Mouse (Mus musculus): ENCODE results near the gene Tmem56. TPM values are rescaled to one million over a fixed set of nuclear protein-coding genes. Genes with fewer than 3 reads are reported as not detected.

Gene Tmem56
- polyA plus RNA-seq, 1 experiment from 2014 or later = 1.4 TPM

- ATAC-seq (ENCODE audit: low read depth) = no peak
- no peaks in the 10 kb centered on the region for H3K27me3 ChIP-seq
- WGBS = 91% methylated on average over 16 of the region's 16 CpGs
- H3K9me3 ChIP-seq = no peaks in the 10 kb centered on the region
- no peaks in the 10 kb centered on the region for H3K36me3 ChIP-seq
- no peak overlapping the region for H3K9ac ChIP-seq
- H3K4me3 ChIP-seq = no peak overlapping the region
- H3K4me2 ChIP-seq = no peak overlapping the region
- peaks cover 33% of the 10 kb centered on the region for H3K4me1 ChIP-seq (replicated peaks)
- no peak overlapping the region for H3K27ac ChIP-seq (replicated peaks)
Measured at GRCm38 (mm10) chr3:121158901-121159351, 124.0 kb downstream of the Tmem56 start.

GRCm38 (mm10) chr3:121157546-121158330, 125.2 kb downstream of the Tmem56 start:
- no peak overlapping the region for H3K9ac ChIP-seq
- no peaks in the 10 kb centered on the region for H3K27me3 ChIP-seq
- no peak overlapping the region for H3K4me2 ChIP-seq
- no peaks in the 10 kb centered on the region for H3K36me3 ChIP-seq
- H3K27ac ChIP-seq (replicated peaks) = no peak overlapping the region
- H3K4me1 ChIP-seq (replicated peaks) = peaks cover 33% of the 10 kb centered on the region
- no peak for ATAC-seq (ENCODE audit: low read depth)
- no peak overlapping the region for H3K4me3 ChIP-seq
- 71% methylated on average over 10 of the region's 10 CpGs for WGBS
- H3K9me3 ChIP-seq = no peaks in the 10 kb centered on the region

GRCm38 (mm10) chr3:121156451-121157186, 126.3 kb downstream of the Tmem56 start:
- H3K4me3 ChIP-seq = no peak overlapping the region
- H3K4me1 ChIP-seq (replicated peaks) = peaks cover 33% of the 10 kb centered on the region
- H3K27ac ChIP-seq (replicated peaks) = no peak overlapping the region
- peak overlapping the region; percentile 40 for H3K4me2 ChIP-seq
- WGBS = 38% methylated on average over 11 of the region's 11 CpGs
- ATAC-seq (ENCODE audit: low read depth) = peak; percentile 40; the same call in 1 of the 2 replicates
- H3K9ac ChIP-seq = 0 out of 2 replicates have a peak overlapping the region, but pooled peaks have one; percentile 34
- H3K27me3 ChIP-seq = no peaks in the 10 kb centered on the region
- no peaks in the 10 kb centered on the region for H3K36me3 ChIP-seq
- H3K9me3 ChIP-seq = no peaks in the 10 kb centered on the region

GRCm38 (mm10) chr3:121156043-121156442, 126.9 kb downstream of the Tmem56 start:
- Histone ChIP-seq H3K9me3 (no peaks in the 10 kb centered on the region), H3K27me3 (no peaks in the 10 kb centered on the region), H3K36me3 (no peaks in the 10 kb centered on the region), H3K4me2 (peak overlapping the region; percentile 40), H3K4me3 (no peak overlapping the region), H3K4me1 (replicated peaks) (peaks cover 33% of the 10 kb centered on the region), H3K9ac (no peak overlapping the region), H3K27ac (replicated peaks) (no peak overlapping the region)
- WGBS = 12% methylated on average over 7 of the region's 7 CpGs
- no peak for ATAC-seq (ENCODE audit: low read depth)

Other genes starting within 250 kb of the Tmem56 start
- gene Rwdd3, start 111.4 kb downstream of the Tmem56 start, polyA plus RNA-seq (2015; fragmentation: Nextera tagmentation; extraction: Ambion mirVana) = 4.0 and 6.3 TPM in 2 replicates
- 37.9 and 39.3 TPM in 2 replicates for gene Alg14, start 8.7 kb upstream of the Tmem56 start, polyA plus RNA-seq (2015; fragmentation: Nextera tagmentation; extraction: Ambion mirVana)
- 643 and 747 TPM in 2 replicates for gene Cnn3, start 143.4 kb upstream of the Tmem56 start, polyA plus RNA-seq (2015; fragmentation: Nextera tagmentation; extraction: Ambion mirVana)
- gene Slc44a3, start 249.3 kb upstream of the Tmem56 start, polyA plus RNA-seq (2015; fragmentation: Nextera tagmentation; extraction: Ambion mirVana) = 0.73 and 0.77 TPM in 2 replicates